Mouse (Mus musculus): ENCODE data around the gene Snx9.

The Snx9 gene

DNA sequence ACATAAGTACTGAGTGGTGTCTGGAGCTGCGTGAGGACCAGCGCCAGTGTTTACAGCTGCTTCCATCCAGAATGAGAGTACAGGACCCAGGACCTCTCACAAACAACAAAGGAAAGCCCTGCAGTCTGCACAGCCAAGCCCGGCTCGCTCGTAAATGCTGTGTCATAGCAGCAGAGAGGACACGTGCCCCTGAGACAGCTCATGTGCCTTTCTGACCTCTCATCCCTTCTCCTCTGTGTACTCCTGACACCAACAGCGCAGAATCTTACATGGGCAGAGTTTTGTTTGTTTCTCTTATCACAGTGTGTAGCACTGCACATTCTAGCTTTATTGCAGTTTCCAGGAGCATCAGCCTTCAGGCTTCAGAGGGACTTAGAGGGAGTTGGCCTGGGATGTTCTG lies 85.6 kb downstream of the Snx9 start:
- DNase-seq (ENCODE audit: low spot score): no peak

DNA sequence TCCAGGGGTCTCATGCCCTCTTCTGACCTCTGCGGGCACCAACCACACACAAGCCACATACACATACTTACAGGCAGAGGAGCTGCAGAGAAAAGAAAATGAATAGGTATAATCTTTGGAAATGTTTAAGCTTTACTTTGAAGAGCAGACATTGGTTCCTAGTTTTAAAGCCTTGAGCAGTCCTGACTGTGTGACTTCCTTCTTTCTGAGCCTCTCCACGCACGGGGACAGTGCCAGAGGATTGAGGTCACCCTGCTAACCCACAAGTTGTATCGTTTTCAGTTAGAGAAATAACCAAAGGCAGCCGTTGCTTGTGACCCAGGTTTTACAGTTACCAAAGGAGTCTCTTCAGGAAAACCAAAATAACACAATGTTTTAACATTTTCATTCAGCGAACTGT lies 87.9 kb downstream of the Snx9 start:
- DNase-seq (ENCODE audit: low spot score): no peak

DNA sequence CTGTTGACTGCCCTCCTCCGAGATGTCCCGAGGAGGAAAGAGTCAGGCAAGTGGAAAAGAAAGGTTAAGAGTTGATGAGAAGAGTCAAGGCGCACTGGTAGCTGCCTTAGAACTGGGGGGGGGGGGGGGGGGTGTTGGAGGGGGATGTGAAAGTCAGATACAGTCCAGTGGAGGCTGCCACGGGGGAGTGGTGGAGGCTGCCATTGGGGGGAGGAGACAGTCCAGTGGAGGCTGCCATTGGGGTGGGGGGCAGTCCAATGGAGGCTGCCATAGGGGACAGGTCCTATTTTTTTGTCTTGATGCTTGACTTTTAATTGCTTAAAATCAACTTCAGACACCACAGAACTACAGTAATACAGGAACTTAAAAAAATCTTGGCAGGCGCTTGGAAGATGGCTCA lies 91.0 kb downstream of the Snx9 start:
- DNase-seq (ENCODE audit: low spot score): no peak

DNA sequence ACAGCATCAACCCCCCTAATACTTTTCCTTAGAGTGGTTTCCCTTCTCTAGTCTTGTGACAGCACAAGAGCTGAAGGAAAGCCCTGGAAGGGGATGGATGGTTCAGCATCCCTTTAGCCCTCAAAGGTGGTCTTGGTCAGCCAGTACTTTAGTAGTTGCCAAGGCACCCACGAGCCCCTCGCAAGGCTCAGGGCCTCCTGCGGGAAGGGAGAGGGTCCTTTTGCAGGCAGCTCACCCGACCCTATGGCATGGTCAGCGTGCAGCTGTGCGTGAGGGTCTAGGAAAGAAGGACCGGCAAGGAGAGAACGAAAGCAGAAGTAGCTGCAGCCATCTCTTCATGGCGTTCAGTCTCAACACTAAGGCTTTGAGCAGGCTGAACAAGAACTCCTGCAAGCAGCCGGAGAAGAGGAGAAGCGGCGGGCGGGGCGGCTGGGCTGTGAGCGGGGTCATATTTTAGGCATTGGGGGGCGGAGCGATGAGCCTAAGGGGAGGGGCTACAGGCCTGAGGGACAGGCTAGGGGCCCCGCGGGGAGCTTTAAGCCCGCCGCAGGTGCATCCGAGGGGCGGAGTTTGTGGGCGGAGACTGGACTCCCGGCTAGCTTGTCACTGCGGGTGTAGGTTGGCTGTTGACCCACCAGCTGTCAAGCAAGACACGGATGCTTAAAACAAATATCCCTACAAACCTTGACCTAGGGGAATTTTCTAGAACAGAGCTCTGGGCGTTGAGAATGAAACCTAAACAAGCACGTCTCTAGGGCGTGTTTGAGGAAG lies 93.6 kb downstream of the Snx9 start:
- DNase-seq (ENCODE audit: low spot score): no peak

DNA sequence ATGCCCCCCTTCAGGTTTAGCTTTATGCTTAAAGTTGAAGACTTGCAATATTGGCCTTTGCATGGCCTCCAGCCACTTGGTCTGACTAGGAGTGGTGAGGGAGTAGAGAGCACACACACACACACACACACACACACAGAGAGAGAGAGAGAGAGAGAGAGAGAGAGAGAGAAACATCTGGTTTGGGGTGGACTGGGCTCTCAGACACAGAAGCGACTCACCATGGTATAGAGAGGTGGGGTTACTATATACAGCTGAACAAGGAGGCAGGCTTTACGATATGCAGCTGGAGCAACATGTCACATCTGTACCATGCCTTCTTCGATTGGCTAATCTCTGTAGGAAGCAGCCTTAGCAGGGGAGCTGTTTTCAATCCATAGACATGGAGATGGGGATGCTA lies 94.6 kb downstream of the Snx9 start:
- no peak for DNase-seq (ENCODE audit: low spot score)

DNA sequence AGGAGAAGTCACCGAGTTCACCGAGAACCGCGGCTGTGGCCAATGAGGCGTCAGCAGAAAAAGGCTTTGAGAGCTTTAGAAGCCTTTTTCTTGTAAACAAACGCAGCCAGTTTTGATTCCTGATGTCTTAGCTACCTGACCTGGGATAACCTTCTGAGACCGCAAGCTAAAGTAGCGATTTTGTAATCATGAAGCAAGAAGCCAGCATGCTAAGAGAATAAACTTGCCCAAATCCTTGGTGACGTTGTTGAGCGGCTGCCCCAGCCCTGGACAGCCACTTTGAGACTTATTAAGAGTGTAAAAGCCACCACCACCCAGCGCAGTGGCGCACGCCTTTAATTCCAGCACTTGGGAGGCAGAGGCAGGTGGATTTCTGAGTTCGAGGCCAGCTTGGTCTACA lies 95.1 kb downstream of the Snx9 start:
- DNase-seq (ENCODE audit: low spot score): no peak

DNA sequence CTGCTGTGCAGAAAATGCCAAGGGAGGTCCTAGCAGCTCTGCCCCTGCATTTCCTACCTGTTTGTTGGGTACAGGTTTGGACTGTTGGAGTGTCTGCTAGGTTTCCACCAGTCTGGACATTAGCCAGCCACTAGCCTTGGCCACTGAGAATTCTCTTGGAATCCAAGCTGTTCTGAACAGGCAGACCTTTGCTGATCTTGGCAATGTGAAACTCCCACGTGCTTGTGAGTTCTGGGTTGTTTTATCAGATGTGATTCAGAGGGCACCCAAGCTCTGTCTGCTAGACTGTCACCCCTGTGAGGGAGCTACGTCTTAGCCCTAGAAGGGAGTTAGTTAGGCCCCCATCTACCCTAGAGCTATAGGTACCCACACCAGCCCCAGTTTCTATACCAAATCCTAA lies 96.3 kb downstream of the Snx9 start:
- DNase-seq (ENCODE audit: low spot score): no peak

DNA sequence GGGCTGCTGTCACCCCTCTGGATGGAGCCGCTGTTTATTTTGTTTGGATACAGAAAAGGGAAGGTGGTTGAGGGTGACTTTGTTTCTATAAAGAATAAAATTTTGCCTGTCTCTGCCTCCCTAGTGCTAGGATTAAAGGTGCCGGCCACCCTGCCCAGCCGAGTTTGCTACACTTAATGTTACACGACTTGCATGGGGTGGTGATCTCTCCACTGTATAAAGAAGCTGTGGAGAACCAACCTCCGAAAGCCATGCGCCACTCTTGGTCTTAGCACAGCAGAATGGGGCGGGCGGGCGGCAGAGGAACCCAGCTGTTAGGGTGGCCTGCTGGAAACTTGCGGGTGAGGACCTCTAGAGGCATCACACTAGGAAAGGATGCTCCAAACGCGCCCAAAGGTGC lies 98.7 kb downstream of the Snx9 start:
- no peak for DNase-seq (ENCODE audit: low spot score)

DNA sequence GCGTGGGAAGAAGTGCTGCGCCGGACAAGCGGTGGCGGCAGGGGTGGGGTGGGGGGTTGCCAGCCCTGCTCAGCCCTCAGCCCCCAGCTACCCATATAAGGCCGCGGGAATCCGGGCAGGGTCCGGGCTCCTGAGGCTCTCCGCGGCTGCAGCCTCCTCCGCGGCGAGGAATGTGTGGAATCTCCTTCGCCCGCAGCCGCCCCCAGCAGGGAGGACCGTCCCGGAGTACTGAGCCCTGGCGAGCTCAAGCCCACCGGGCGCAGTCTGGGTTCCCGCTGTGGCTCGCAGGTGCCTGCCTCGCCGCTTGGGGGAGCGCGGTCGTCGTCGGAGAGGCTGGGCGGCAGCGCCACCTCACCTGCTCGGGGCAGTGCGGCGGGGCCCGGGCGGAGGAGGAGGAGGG lies 99.7 kb downstream of the Snx9 start:
- DNase-seq (ENCODE audit: low spot score): peak; percentile 61

DNA sequence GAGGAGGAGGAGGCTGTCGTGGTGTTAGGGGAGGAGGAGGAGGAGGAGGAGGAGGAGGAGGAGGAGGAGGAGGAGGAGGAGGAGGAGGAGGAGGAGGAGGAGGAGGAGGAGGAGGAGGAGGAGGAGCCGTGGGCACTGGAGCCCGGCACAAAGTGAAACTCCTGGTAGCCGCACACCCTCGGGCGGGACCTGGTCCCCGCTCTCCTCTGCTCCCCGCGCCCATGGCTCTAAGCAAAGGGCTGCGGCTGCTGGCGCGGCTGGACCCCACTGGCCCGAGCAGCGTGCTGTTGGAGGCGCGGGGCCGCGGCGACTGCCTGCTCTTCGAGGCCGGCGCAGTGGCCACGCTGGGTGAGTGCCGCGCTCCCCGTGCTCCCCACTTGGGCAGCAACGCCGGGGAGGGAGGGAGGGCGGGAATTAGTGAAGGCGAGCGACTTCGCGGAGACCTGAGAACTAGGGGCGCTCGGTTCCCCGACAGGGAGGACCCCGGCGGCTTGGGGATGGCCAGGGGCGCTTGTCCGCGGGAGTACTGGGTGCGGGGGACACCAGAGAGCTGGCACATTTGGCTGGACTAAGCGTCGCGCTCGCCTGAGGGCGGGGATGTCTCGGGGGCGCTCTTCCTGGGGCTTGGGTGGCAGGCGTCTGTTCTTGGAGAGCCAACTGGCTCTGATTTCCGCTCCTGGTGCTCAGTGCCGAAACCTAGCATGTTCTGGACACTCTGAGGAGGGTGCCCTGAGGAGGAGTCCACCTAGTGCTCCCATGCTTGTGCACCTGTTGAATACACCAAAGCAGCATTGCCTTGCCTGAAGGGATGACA lies 100.3 kb downstream of the Snx9 start, which contains the start of gene Synj2:
Gene Synj2, plus strand, starts transcription at position 51 of the 814 bp plus-strand sequence.
- DNase-seq (ENCODE audit: low spot score): no peak

DNA sequence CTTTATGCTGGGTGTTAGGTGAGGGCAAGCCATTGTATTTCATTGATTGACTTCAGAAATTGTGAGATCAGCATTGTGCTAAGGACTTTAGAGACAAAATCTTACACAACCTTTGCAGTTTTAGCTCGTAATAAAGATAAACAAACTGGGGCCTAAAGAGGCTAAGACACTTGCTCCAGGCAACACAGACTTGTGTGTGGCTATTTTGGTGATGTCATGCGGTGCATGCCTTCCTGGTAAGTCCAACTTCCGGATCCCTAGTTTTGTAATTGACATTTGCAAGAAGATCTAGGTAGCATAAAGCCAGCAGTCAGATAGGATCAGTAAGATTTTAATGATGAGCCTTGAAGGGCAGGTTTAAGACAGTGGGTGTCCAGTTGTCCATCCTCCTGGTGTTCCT lies 101.0 kb downstream of the Snx9 start:
- no peak for DNase-seq (ENCODE audit: low spot score)

DNA sequence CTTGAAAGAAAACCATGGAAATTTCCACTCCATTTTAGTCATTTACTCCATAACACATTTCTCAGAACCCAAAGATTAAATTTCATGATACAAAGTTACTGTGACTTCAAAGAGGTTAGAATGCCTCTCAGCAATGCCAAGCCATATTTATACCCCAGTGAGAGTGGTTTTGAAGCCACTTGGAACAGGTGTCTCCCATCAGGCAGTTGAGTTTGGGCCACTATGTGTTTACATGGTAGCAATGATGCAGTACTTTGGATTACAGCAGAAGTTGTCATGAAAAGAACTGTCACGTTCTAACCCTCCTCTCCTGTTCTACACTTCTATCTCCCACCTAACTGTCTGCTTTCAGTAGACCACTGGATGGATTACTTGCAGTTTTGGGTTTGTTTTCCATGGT lies 101.9 kb downstream of the Snx9 start:
- no peak for DNase-seq (ENCODE audit: low spot score)

DNA sequence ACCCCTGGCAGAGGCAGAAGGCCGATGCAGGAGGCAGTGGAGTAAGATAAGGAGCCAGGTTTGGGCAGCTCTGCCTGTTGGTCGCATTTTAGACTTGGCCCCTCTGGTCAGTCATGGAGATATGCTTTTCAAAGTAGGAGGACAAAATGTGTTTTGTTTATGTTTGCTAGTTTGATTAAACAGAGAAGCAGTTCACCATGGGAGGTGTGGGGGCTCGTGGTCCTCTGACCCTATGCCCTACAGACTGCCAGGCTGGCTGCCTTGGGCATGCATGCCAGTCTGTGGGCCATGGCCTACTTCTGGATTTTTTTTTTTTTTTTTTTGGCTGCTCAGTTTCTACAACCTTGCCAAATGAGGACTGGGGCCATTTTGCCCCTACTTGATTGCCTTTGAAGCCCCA lies 105.9 kb downstream of the Snx9 start:
- DNase-seq (ENCODE audit: low spot score): no peak

DNA sequence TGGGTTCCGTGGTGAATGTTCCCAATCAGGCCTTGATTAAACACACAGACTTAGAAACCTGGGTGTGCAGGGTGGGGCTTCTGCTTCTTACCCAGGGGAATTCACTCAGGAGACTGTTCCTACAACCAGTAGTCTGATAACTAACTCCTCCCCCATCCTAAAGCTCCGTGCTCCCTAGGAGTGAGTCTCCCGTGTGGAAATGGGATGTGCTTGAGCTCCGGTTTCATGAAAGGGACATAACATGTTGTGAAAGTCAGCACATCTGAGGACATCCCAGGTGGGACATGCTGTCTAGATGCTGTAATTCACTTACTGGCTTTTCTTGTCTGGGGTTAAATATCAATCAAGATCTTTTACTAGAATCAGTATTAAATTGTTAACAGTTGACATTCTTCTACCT lies 111.3 kb downstream of the Snx9 start:
- DNase-seq (ENCODE audit: low spot score): no peak

DNA sequence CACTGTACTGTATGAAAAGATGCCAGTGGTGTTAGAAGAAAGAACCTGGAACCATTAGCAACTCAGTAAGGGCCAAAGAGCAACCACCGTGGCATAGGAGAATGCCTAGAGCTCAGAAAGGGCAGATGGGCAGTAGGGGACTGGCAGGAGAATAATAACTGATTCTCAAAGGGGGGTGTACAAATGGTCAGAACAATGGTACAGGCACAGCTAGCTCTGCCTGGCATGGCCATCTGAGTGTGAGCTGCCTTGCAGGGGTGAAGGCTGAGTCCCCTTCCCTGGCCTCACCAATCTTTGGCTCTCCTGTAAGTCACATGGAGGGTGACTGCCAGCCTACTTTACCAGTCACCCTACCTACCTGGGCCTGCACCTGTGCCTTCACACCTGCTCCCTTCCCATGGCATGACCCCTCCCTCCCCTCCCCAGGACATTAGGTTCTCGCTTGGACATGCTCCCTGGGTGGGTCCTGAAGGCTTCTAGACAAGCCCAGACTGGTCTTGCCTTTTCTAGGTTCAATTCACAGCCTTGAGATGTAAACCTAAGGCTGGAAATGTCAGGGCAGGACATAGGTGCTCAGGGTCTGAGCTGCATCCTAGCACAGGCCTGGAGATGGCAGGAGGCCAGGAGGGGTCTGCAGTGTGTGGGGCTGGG lies 115.3 kb downstream of the Snx9 start:
- no peak for DNase-seq (ENCODE audit: low spot score)

DNA sequence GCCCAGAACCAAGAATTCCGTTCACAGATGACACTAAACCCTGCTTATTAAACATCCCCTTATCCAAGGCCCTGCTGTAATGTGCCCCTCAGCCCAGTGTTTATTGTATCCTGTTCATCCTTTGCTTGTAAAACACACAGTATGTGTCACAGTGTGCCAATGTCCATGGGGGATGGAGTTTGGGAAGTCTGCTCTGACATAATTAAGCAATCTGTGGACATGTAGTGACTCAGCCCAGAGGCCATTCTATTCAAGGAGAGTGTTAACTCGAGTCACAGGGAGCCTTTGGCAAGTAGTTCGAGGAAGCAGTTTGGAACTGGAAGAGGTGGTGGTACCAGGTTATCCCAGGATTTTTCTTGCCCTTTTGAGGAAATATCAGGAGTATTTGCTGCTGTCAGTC lies 116.0 kb downstream of the Snx9 start:
- DNase-seq (ENCODE audit: low spot score): no peak

DNA sequence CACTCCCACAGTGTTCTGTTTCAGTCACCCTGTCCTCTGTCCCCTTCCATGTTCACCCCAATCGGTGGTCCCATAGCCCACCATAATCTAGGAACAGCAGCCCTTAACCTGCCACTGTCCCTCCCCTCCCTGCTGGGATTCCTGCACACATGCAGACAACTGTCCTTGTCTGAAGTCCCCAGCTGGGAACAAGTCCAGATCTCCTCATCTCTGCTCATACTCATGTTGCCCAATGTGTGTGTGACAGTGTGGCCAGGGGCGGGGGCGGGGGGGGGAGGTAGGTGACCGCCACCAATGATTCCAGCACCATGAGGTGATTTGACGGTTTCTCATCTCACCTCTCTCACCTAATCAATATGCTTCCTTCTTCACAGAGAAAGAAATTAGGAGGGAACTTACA lies 117.1 kb downstream of the Snx9 start:
- DNase-seq (ENCODE audit: low spot score): no peak

DNA sequence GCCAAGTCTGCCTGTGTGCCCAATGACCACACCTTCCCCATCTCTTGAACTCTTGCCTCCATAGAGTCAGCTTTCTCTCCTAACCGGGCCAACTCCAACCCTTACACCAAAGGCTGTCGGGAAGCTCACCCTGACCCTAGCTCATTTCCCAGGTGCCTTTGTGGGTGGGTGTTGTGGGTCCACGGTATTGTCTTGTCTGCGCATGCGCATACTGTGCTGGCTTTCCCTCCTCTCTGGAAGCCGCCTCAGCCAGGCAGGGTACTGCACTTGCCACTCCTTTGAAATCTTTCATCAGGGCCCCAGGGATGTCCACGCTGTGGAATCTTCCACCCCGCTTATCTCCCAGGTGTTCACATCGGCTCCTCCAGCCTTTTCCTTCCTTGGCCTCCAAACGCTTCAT lies 117.5 kb downstream of the Snx9 start:
- DNase-seq (ENCODE audit: low spot score): no peak

DNA sequence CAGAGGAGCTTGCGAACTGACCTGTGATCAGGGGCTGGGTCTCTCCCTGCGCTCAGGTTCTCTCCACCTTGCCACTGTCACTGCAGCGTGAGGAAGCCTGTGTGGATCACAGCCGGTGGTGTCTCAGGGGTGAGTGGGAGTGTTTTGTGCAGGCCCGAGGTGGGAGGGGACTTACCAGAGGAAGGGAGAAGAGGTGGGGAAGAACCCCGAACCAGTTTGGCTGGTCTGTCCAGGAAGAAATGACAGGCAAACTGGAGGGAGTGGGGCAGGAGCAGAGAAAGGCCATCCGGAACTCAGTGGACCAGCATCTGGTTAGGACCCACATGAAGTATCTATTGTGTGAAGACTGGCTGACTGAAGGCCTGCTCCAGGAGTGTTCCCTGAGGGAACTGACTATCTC lies 118.0 kb downstream of the Snx9 start:
- DNase-seq (ENCODE audit: low spot score): no peak

DNA sequence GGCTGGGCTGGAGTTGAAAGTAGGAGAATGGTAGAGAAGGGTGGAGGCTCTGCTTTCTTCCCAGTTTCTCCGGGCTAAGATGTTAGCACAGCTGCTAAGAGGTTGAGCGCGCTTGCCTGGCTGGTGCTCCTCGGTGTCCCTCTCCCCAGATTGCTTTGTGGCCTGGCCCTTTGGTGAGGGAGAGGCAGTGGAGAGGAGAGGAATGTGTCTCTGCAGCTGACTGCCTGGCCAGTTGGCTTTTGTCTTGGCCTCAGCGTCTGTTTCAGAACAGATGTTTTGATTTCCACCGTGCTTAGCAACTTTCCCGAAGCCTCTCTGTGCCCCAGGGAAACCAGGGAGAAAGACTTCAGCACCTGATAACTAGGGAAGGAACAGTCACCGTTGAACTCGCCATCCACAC lies 118.7 kb downstream of the Snx9 start:
- DNase-seq (ENCODE audit: low spot score): no peak

DNA sequence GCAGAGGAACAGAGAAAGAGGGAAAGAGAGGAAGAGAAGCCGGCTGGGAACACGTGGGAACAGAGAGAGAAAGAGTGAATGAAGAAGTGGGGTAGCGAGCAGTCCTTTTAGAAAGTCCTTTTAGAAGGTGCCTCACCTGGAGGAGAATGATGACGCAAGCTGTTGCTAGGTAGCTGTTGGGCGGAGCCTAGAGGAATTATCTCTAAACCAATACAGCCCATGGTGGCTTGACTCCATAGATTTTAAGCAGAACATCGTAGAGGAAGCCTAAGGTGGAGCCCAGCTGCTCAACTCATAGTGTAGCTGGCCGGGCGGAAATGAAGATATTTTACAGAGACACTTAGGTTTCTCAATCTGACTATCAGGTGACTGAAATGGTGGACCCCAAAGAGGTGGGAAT lies 122.6 kb downstream of the Snx9 start:
- DNase-seq (ENCODE audit: low spot score): no peak

DNA sequence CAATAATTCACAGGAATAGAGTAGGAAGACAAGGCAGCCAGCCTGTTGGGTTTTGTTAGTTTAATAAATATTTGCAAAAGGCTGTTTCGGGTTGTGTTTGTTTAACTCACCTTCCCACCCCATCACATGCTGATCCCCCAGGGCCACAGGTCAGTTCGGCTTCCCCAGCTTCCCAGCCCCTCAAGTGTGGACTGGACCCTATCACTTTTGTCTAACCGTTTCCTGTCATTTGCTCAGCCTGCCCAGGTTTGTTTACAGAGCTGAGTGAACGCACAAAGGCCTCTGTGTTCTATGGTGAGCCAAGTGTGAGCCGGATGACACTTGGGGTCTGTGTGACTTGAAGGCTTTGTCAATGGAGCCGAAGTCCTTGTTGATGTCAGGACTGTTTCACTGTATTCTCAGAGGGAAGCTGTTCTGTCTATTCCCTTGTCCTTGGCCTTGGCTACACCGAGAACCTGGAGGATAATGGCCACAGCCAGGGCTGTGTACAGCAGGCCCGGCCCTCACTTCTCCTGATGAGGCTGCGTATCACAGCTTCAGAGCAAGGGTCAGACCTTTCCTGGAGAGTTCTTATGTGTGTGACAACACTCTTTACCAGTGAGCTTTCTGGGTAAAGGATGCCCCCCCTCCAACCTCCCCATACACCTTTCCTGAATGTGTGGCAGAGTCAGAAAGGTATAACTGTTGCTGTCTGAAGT lies 124.1 kb downstream of the Snx9 start:
- no peak for DNase-seq (ENCODE audit: low spot score)

DNA sequence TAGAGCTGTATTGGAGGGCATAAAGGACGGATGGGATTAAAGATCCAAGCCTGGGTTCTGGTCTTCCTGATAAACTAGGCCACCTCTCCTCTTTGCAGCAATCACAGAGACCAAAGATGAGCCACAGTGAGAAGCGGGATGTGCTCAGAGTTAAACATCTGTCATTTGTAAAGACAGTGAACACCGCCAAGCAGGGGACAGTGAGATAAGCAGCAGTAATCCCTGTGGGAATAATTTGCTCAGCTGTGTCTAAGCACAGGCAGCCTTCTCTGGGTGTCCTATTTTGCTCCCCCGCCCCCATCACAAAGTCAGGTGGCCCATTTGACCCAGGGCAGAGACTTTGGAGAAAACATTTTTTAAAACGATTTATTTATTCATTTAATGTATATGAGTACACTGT lies 125.6 kb downstream of the Snx9 start:
- no peak for DNase-seq (ENCODE audit: low spot score)

Data from urinary bladder, postnatal 10 days (tissue).